Mouse (Mus musculus) common myeloid progenitor, adult 5-6 weeks (primary cell): ENCODE measurements at regions not wholly inside any gene's neighbourhood (a gene's known extent, or its start where the extent isn't known, plus 50 kb on each side); places are given as distances from the start of the nearest gene placed in this dataset.

Source experiments
- ATAC-seq: replicated peaks from 2 replicates; pipeline ENCODE4 v1.8.0; 2016; ENCODE audit warnings: low read depth, mild to moderate bottlenecking, moderate TSS enrichment, inconsistent platforms; ENCODE audit not compliant: poor library complexity, severe bottlenecking

DNA sequence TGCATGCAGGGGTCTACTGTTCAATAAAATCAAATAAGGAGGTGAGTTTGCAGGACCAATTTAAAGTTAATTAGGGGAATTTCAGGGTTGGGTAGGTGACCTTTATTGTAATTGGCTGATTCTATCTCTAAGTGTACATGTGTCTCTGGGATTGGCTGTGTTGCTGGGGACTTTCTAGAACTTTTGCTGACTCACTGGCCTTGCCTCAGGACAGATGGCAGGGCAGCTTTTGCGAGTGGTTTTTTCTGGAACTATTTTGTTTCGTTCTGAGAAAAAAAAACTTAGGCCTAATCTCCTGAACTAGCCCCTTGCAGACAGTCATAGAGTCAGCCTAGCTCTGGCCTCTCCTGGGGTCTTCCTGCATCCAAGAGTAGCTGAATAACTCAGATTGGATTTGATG, 249.3 kb upstream of the Mdga2 start:
- no peak for ATAC-seq

DNA sequence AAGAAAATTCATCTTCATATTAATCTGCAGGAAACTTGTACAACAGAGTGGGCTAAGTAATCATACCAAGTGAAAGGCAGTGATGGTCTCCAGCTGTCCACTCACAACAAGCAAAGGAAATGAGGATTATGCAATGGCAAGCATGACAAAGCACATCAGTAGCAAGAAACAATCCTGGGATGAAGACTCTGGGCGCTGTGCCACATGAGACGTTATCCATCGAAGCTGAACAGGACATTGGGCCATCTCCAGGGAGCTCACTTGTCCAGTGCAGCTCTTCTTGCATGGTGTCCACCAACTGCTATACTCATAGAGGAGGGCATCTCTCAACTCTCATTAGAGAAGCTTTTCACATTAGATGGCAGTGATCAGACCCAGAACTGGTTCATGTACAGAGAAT, 248.7 kb upstream of the Mdga2 start:
- ATAC-seq: no peak

DNA sequence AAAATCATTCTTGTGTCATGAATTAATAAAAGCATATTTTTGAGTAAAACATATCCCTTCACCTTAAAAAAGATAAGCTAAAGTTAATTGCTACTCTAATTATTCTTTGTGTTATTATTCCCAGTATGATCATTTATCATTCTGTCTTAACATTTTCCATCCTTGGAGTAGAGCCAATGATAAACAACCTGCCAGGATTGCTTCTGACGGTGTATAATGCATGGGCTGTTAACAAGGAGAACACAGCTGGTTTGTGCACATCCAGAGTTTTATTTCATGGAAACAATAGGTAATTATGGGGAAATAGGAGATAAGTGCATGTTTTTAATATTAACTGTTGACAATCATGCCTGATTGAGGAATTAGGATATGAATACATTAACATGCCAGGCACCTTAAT, 226.8 kb upstream of the Mdga2 start:
- no peak for ATAC-seq

GRCm38 (mm10) chr12:67430318-67430950, 208.1 kb upstream of the Mdga2 start:
- 0 out of 2 replicates have a peak, but pooled peaks have one; percentile 22 for ATAC-seq

GRCm38 (mm10) chr12:67426801-67427200, 204.5 kb upstream of the Mdga2 start:
- ATAC-seq: no peak

GRCm38 (mm10) chr12:67399537-67399936, 177.2 kb upstream of the Mdga2 start:
- no peak for ATAC-seq

DNA sequence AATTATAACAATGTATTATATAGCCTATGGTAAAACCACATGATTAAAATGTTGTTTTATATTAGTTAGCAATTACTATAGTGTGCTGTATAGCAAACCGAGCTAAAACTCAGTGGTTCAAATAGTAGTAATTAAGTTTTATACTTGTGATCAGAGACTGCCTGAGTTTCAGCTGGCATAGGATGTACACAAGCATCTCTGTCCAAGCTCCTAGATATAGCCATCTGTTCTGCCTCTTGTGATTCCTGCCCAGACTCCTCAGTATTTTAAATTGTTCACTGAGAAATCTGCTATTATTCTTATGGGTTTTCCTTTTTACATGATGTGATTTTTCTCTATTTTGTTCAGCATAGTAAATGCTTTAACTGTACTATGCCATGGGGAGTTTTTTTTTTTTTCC, 152.2 kb upstream of the Mdga2 start:
- no peak for ATAC-seq

- ATAC-seq: no peak
Measured at GRCm38 (mm10) chr12:67348551-67348950, 126.2 kb upstream of the Mdga2 start.

DNA sequence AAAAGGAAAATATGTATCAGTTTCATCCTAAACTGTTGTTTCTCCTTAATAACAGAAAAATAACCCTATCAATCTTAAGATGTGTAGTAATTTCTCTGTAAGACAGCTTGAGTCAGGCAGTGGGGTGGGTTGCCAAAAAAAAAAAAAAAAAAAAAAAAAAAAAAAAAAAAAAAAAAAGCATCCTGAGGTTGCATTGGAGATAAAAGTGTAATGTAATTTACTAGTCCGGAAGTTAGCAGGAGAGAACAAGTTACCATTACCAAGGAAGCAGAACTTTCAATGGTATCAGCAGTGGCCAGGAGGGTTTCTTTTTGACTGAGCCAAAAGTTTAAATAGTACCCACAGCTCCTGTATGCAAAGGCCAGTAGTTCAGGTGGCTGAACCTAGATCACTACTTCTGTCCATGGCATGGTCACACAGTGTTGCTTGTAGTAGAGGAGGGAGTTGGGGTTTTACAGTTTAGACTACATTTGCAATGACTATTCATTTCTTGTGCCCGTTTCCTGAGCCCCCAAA, 110.2 kb upstream of the Mdga2 start:
- ATAC-seq: no peak

- no peak for ATAC-seq
Measured at GRCm38 (mm10) chr12:67326326-67326725, 104.0 kb upstream of the Mdga2 start.

GRCm38 (mm10) chr12:67325799-67326198, 103.5 kb upstream of the Mdga2 start:
- ATAC-seq: no peak

DNA sequence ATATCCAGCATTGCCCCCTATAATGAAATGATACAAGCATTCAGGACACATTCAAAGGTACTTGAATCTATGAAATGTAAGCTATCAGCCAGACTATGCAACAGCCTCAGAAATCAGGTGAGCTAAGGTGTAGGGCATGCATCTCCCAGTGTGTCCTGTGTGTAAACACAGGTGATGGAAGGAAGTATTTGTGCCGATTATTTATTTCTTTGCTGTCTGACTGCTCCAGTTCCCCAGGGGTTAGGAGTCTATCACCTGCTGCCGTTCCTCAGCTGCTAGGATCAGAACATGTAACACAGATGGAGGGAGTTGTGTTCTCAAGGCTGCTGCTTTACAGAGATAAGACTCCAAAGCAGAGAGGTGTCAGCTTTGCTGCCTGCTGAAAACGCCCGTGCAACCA, 103.0 kb upstream of the Mdga2 start:
- no peak for ATAC-seq

DNA sequence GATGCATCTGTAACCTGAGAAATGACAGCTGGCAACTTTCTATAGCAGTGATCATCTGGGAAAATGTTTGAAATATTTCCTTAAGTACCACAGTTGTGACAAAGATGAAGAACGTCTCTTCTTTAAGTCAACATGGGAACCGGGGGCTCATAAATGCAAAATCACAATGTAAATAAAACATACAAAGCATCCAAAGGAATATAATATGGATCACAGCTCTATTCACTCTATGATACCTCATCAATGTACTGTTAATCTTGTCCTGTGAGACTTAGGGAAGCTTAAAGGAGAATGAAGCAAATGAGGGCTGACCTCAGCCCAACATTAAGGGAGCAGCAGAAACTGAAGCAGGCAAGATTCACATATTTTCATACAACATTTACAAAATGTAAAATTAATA, 96.3 kb upstream of the Mdga2 start:
- ATAC-seq: no peak

DNA sequence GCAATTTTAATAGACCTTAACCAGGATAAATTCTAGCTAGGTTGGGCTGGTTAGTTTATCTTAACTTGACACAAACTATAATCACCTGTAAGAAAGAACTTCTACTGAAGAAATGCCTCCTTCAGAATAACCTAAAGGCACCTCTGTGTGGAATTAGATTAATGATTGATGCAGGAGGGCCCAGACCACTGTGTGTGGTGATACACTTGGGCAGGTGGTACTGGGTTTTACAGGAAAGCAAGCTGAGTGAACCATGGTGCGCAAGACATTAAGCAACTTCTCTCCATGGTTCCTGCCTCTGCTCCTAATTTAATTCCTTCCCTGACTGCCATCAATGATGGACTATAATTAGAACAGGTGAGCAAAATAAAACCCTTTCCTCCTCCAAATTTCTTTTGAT, 77.9 kb upstream of the Mdga2 start:
- ATAC-seq: no peak

DNA sequence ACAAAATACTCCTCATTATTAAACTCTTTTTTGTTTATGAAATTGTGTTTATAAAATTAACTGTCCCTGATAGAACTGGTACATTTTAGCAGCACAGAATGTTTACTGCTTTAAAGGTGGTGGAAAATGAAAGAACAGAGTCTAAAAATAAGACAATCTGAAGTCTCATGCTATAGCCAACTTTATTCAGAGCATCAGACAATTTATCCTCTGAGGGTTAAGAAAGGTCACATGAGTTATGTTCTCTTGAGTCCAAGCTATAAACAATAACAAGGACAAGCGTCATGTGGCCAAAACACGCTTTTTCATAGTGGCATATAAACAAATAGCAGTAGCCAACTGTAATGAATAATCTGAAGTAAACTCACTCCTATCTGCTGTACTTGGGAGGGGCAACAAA, 67.7 kb upstream of the Mdga2 start:
- no peak for ATAC-seq

DNA sequence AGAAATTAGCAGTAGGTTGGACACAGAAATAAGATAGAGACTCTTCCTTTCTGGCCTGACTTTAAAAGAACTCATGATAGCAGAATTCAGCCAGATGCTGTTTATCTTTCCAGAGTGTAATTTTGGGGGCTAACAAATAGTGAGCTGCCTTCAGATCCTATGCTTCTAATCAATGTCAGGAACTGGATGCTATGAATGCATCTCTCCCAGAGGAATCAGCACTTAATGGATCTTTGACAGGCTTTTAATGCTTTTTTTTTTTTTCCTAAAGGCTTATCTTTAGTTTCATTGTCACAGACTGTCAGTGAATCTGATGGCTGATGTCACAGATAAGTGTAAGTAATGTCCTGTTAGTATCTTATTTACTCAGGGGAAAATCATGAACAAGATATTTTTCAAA, 50.5 kb upstream of the Mdga2 start:
- ATAC-seq: no peak

- no peak for ATAC-seq
Measured at GRCm38 (mm10) chr12:67272329-67272728, 50.0 kb upstream of the Mdga2 start.
